Mouse (Mus musculus): ENCODE measurements around the gene Hivep1. TPM values are rescaled to one million over a fixed set of nuclear protein-coding genes. Genes with fewer than 3 reads are reported as not detected.

The Hivep1 gene
- polyA plus RNA-seq, 1 experiment from 2014 or later: 15.9 TPM

DNA sequence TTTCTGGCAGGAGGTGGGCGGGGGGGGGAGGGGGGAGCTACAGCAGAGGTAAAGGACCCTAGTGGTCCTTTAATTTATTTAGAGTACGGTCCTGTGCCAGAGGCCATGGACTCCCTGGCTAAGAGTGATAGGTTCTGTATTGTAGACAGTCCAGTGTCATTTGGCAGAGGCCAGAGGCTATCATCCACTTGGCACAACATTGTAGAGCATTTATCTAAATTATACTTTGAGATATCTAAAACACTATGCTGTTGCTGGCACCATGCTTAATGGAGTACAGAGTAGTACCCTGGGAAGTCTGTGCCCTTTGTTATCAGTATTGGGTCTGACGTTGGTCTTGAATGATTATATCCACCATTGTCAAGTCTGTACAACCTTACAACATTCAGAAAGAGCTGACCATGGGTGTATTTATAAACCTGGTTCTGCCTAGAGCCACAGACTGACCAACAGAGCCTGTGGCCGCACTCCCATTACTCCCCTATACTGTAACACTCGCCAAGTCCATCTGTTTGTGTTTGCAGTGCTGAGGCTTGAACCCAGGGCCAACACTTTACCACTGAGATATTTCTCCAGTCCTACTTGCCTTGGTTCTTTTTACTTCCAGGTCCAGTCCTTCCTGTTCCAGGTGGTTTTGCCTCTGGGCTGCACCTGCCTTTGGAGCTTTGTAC lies 69.4 kb downstream of the Hivep1 start:
- Histone ChIP-seq H3K27ac (no peak overlapping the region), H3K9ac (no peak overlapping the region), H3K9me3 (no peaks in the 10 kb centered on the region), H3K36me3 (no peaks in the 10 kb centered on the region), H3K4me2 (replicated peaks) (no peak overlapping the region), H3K4me3 (no peak overlapping the region), H3K4me1 (no peaks in the 10 kb centered on the region), H3K27me3 (no peaks in the 10 kb centered on the region)
- ATAC-seq (ENCODE audit: insufficient number of reproducible peaks, insufficient read depth, low FRiP score, low TSS enrichment): no peak
- 88% methylated on average over 5 of the region's 5 CpGs for WGBS

DNA sequence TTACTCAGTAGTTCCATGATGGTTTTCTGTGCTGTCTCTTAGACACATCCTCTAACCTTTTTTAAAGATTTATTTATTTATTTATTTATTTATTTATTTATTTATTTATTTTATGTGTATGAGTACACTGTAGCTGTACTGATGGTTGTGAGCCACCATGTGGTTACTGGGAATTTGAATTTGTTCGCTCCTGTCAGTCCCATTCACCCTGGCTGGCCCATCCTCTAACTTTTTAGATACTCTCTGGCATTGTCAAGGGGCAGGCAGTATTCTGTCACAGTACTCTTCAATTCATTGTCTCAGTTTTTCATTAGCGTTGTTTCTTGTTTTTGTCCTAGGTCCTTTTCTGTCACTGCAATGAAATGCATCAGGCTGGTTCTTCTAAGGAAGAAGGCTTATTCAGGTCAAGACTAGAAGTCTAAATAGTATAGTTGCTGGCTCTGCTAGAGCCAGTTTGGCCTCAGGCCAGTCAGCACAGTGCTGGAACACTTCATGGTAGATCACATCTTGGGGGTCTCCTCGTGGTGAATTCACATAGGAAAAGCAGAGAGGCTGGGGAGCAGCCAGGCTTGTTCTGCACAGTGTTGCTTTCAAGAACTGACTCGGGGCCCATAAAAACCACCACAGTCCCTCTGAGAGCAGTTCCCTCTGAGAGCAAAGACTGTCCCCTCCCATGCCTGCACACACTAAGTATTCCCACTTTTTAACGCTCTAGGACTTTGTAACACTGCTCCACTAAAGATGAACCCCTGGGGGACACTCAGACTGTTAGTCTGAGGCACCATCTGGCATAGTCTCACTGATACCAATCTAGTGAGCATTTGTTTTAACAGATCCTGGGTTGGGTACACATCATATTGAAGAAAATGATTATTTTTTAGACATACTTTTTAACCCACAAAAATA lies 70.2 kb downstream of the Hivep1 start:
- Histone ChIP-seq H3K9me3 (no peaks in the 10 kb centered on the region), H3K9ac (no peak overlapping the region), H3K36me3 (no peaks in the 10 kb centered on the region), H3K27ac (no peak overlapping the region), H3K4me3 (no peak overlapping the region), H3K4me1 (no peaks in the 10 kb centered on the region), H3K4me2 (replicated peaks) (no peak overlapping the region), H3K27me3 (no peaks in the 10 kb centered on the region)
- WGBS: 79% methylated on average over 5 of the region's 5 CpGs
- no peak for ATAC-seq (ENCODE audit: insufficient number of reproducible peaks, insufficient read depth, low FRiP score, low TSS enrichment)

DNA sequence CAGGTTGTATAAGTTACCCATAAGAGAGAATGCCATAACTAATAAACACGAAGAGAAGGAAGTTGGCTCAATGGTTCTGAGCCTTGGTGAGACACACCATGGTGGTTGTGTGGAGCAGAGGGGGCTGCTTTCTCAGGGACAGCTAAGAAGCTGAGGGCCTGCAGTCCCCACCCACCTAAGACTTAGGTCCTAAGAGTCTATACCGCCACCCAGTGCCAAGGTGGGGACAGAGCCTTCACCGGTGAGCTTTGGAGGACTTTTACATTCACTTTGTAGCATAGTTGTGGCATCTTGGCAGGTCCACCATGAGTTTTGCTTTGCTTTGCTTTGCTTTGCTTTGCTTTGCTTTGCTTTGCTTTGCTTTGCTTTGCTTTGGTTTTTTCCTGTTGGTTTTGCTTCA lies 92.8 kb downstream of the Hivep1 start:
- H3K4me1 ChIP-seq: peaks cover 8% of the 10 kb centered on the region
- no peaks in the 10 kb centered on the region for H3K9me3 ChIP-seq
- no peak overlapping the region for H3K9ac ChIP-seq
- H3K36me3 ChIP-seq: 0 out of 2 replicates have a peak, but pooled peaks cover 5% of the 10 kb centered on the region
- WGBS: 67% methylated on average over 3 of the region's 3 CpGs
- no peaks in the 10 kb centered on the region for H3K27me3 ChIP-seq
- no peak overlapping the region for H3K4me3 ChIP-seq
- no peak overlapping the region for H3K27ac ChIP-seq
- no peak overlapping the region for H3K4me2 ChIP-seq (replicated peaks)
- no peak for ATAC-seq (ENCODE audit: insufficient number of reproducible peaks, insufficient read depth, low FRiP score, low TSS enrichment)

DNA sequence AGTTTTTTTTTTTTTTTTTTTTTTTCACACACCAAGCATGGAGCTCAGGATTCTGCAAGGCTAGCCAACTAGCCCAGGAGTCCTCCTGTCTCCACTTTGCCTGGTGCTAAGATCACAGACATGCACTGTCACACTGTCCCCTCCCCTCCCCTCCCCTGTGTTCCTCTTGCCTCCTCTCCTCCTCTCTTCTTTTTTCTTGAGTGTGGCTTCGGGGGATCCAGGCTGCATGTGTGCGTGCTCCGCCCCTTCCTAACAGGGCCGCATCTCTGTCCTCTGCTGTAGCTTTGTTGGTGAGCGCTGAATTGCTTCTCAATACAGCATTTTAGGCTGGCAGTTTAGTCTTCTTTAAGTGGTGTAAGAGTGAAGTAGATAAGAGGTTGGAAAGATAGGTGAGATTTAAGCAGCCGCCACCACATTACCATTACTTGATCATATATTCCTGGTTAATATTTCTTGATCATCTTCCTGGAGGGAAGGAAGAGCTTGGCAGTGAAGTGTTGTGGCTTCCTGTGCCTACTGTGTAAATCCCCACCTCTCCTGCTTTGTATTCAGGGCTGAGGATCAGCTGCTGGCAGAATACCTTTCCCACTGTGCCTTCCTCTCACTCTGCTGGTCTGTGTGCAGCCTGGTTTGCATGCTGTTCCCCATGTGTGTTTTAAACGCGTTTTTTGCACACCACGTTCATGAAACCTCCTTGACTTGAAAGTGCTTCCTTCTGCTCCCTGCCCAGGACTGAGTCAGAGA lies 97.7 kb downstream of the Hivep1 start:
- Histone ChIP-seq H3K9me3 (no peaks in the 10 kb centered on the region), H3K4me3 (no peak overlapping the region), H3K36me3 (peaks cover 4% of the 10 kb centered on the region; the same call in 1 of the 2 replicates), H3K4me1 (peaks cover 17% of the 10 kb centered on the region), H3K27me3 (no peaks in the 10 kb centered on the region), H3K27ac (peak overlapping the region; percentile 13; the same call in 1 of the 2 replicates), H3K4me2 (replicated peaks) (no peak overlapping the region), H3K9ac (no peak overlapping the region)
- ATAC-seq (ENCODE audit: insufficient number of reproducible peaks, insufficient read depth, low FRiP score, low TSS enrichment): no peak
- WGBS: 30% methylated on average over 9 of the region's 9 CpGs

DNA sequence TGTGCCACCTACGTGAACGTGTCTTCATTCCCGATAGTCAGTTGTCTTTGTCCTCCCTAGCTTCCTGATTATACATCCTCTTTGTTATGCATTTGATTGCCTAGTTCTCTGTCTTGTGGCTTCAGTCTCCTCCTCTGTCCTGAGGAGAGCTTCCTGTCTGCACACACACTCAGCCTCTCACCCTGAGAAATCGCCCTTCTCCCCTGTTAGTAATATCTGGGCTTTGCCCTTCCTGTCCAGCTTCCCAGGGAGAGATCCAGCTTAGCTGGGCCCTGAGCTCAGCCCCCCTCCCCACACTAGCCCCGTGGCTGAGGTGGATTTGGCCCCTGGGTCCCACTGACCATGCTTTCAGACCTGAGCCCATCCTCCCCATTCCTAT lies 98.2 kb downstream of the Hivep1 start:
- H3K9me3 ChIP-seq: no peaks in the 10 kb centered on the region
- no peak overlapping the region for H3K9ac ChIP-seq
- peaks cover 17% of the 10 kb centered on the region for H3K4me1 ChIP-seq
- H3K4me3 ChIP-seq: no peak overlapping the region
- ATAC-seq (ENCODE audit: insufficient number of reproducible peaks, insufficient read depth, low FRiP score, low TSS enrichment): no peak
- H3K27me3 ChIP-seq: no peaks in the 10 kb centered on the region
- WGBS: 23% methylated on average over 5 of the region's 5 CpGs
- H3K27ac ChIP-seq: no peak overlapping the region; the same call in 1 of the 2 replicates
- peaks cover 9% of the 10 kb centered on the region for H3K36me3 ChIP-seq
- no peak overlapping the region for H3K4me2 ChIP-seq (replicated peaks)

DNA sequence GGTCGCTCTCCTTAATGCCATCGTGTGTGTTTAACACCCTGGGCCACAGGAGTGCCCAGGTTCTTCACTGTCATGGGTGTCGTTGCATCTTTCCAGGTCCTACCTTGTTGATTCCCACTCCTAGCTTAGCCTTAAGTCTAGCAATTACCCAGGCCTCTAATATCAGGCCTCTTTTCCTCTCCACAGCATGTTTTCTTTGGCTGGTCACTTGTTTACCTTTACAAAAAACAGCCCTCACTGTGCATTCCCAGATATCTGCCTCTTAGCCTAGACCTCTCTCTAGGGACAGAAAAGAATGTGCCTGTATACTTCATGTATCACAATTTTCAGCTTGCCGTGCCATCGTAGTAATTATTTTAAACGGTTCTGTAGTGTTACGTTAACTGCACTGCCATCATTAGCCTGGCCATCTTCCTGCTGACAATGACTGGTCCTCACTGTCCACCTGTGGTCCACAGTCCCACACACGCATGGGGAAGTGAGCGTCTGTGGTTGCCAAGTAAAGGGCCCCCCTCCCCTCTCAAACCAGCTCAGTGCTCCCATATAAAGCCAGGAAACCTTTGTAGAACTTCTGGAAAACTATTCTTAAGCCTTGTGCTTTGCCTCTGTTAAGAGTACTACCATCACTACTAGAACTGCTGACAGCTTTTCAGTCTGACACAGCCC lies 98.8 kb downstream of the Hivep1 start:
- Histone ChIP-seq H3K4me3 (no peak overlapping the region), H3K9ac (no peak overlapping the region), H3K27ac (no peak overlapping the region), H3K9me3 (no peaks in the 10 kb centered on the region), H3K36me3 (peaks cover 15% of the 10 kb centered on the region), H3K4me1 (peaks cover 17% of the 10 kb centered on the region), H3K4me2 (replicated peaks) (no peak overlapping the region), H3K27me3 (no peaks in the 10 kb centered on the region)
- WGBS: 63% methylated on average over 9 of the region's 9 CpGs
- ATAC-seq (ENCODE audit: insufficient number of reproducible peaks, insufficient read depth, low FRiP score, low TSS enrichment): no peak

DNA sequence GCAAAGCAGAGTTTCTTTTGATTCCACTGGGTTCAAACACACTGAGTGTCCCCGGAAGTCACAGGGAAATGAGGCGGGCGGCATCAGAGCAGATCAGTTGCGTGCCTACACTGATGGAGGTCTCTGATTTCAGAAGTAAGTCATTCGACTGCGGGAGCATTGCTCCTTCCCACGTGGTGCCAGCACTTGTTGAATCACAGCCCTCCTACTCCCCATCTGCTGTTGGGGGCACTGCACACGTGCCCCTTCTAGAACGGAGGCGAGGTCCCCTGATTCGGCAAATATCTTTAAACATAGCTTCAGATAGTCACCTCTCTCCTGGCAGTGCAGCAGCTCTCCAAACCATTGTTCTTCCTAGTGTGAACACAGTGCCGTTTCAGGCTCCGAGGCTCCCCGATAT lies 106.4 kb downstream of the Hivep1 start:
- Histone ChIP-seq H3K9me3 (no peaks in the 10 kb centered on the region), H3K9ac (no peak overlapping the region), H3K27ac (no peak overlapping the region), H3K4me2 (replicated peaks) (no peak overlapping the region), H3K27me3 (no peaks in the 10 kb centered on the region), H3K4me1 (no peaks in the 10 kb centered on the region), H3K36me3 (peaks cover 56% of the 10 kb centered on the region), H3K4me3 (no peak overlapping the region)
- ATAC-seq (ENCODE audit: insufficient number of reproducible peaks, insufficient read depth, low FRiP score, low TSS enrichment): no peak
- WGBS: 92% methylated on average over 14 of the region's 14 CpGs

DNA sequence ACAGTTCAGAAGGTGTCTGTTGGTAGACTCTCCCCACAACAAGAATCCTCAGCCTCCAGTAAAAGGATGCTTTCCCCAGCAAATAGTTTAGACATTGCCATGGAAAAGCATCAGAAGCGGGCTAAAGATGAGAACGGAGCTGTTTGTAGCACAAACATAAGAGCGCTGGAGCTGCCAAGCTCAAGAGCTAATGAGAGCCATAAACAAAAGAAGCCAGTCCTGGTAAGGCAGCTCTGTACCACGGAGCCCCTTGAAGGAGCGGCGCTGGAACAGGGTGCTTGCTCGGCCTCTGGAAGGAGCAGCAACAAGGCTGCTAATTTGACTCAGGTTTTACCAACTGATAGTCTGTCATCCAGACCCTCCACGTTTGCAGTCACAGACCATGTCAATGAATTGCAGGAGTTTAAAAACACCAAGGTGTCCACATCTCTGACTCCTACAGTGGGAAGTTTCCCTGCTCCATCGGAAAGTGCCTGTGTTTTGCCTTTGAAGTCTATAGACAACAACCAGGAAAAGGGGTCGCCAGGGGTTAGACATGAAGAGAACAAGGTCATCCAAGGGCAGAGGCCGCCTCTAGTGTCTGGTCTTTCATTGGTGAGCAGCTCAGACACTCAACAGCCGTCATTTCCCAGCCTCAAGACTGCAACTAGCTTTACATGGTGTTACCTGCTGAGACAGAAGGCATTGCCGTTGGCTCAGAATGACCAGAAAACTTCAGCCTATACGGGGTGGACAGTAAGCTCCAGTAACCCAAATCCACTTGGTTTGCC lies 107.8 kb downstream of the Hivep1 start:
- 63% methylated on average over 14 of the region's 14 CpGs for WGBS
- no peak overlapping the region for H3K4me2 ChIP-seq (replicated peaks)

DNA sequence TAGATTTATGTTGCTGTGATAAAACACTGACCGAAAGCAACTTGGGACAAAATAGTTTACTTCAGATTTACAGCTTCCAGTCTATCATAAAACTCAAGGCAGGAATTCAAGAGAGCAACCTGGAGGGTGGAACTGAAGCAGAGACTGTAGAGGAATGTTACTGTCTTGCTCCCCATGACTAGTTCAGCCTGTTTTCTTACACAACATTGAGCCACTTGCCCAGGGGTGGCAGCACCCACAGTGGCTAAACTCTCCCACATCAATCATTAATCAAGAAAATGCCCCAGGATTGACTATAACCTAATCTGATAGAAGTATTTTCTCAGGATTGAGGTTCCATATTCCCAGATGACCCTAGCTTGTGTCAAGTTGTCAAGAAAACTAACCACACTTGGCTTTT lies 119.0 kb downstream of the Hivep1 start:
- Histone ChIP-seq H3K27me3 (no peaks in the 10 kb centered on the region), H3K27ac (no peak overlapping the region), H3K4me2 (replicated peaks) (no peak overlapping the region), H3K9me3 (no peaks in the 10 kb centered on the region), H3K4me3 (no peak overlapping the region), H3K36me3 (peaks cover 23% of the 10 kb centered on the region), H3K9ac (no peak overlapping the region), H3K4me1 (no peaks in the 10 kb centered on the region)
- WGBS: 96% methylated on average over 1 of the region's 1 CpGs
- ATAC-seq (ENCODE audit: insufficient number of reproducible peaks, insufficient read depth, low FRiP score, low TSS enrichment): no peak

More for the DNA sequence above, 107.8 kb downstream of the Hivep1 start:
- Histone ChIP-seq H3K27me3 (no peaks in the 10 kb centered on the region), H3K4me1 (no peaks in the 10 kb centered on the region), H3K27ac (no peak overlapping the region), H3K9me3 (no peaks in the 10 kb centered on the region), H3K9ac (no peak overlapping the region), H3K36me3 (peaks cover 51% of the 10 kb centered on the region), H3K4me3 (no peak overlapping the region)
- ATAC-seq (ENCODE audit: insufficient number of reproducible peaks, insufficient read depth, low FRiP score, low TSS enrichment): no peak

DNA sequence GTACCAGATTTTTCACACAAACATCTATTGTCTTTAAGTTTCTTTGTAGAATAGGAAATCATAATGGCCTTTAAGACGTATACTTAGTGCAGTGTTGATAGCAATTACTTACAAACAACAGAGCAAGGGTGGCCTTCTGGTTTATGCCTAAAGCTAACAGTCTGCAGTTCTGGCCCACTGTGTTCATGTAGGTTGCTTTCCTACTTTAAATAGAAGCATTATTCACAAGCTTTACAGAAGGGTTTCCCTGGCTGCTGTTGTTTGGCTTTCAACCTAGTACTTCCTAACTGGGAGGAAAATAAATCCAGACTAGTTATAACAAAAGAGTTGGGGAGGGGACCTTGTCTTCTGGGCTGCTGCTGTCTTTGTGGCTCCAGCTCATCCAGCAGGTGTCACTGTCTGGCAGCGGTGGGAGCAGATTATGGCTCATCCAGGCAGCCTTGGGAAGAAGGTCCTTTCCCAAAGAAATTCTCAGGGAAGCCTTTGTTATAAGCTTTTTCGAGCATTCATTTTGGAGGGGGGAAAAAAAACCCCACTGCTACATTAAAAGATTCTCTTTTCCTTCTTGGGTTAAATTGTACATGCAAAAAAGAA lies 123.1 kb downstream of the Hivep1 start:
- H3K9me3 ChIP-seq: no peaks in the 10 kb centered on the region
- H3K9ac ChIP-seq: no peak overlapping the region
- H3K27ac ChIP-seq: no peak overlapping the region
- no peak overlapping the region for H3K4me3 ChIP-seq
- H3K27me3 ChIP-seq: no peaks in the 10 kb centered on the region
- H3K4me1 ChIP-seq: no peaks in the 10 kb centered on the region
- H3K36me3 ChIP-seq: peaks cover 26% of the 10 kb centered on the region
- 45% methylated on average over 3 of the region's 3 CpGs for WGBS
- no peak for ATAC-seq (ENCODE audit: insufficient number of reproducible peaks, insufficient read depth, low FRiP score, low TSS enrichment)
- no peak overlapping the region for H3K4me2 ChIP-seq (replicated peaks)

All from embryonic facial prominence, embryonic 12.5 days (tissue).